In genomic region chr1:153764136-153764535, GRCm38 (mm10) we compare ENCODE assay signal across 27 mouse cellular contexts.
"Had no signal": no experiment of that assay in that cellular context is flagged by ENCODE, and none has a peak within 500 bp of the region (broad histone marks: within the 10 kb centered on the region; RNA-seq: fewer than 3 reads in every experiment).

No protein-coding gene starts in this region.

- DNase-seq: gastrocnemius, postnatal 14 days; gastrocnemius, postnatal 36 days; heart, adult 11 months; heart, adult 2 months; heart, postnatal 14 days; heart, postnatal 36 days; kidney, adult 11 months; kidney, adult 2 months; kidney, adult 9 months; kidney, postnatal 14 days; kidney, postnatal 36 days; liver; liver, embryonic 13.5 days; liver, postnatal 0 days had no signal

- H3K27me3 ChIP-seq: heart, embryonic 13.5 days; heart, embryonic 15.5 days; hindbrain, embryonic 13.5 days; hindbrain, embryonic 15.5 days; kidney, embryonic 15.5 days; limb, embryonic 12.5 days; liver, embryonic 13.5 days; liver, embryonic 15.5 days had no signal

- H3K9ac ChIP-seq: heart, embryonic 13.5 days; heart, embryonic 15.5 days; hindbrain, embryonic 13.5 days; hindbrain, embryonic 15.5 days; kidney, embryonic 15.5 days; limb, embryonic 12.5 days; liver, embryonic 13.5 days; liver, embryonic 15.5 days; liver, postnatal 0 days had no signal

- H3K9me3 ChIP-seq: heart, embryonic 13.5 days; heart, embryonic 15.5 days; hindbrain, embryonic 13.5 days; hindbrain, embryonic 15.5 days; kidney, embryonic 15.5 days; limb, embryonic 10.5 days; limb, embryonic 12.5 days; liver, embryonic 13.5 days; liver, embryonic 15.5 days had no signal

- H3K4me2 ChIP-seq: heart, embryonic 11.5 days; heart, embryonic 13.5 days; heart, embryonic 15.5 days; hindbrain, embryonic 13.5 days; hindbrain, embryonic 15.5 days; kidney, embryonic 15.5 days; limb, embryonic 12.5 days; liver, embryonic 11.5 days; liver, embryonic 13.5 days; liver, embryonic 15.5 days had no signal

- H3K4me1 ChIP-seq: hindbrain, embryonic 13.5 days; hindbrain, embryonic 15.5 days; kidney, embryonic 15.5 days; limb, embryonic 10.5 days; limb, embryonic 12.5 days; liver, embryonic 15.5 days had no signal

- H3K4me3 ChIP-seq: heart, adult 2 months; heart, embryonic 13.5 days; heart, embryonic 15.5 days; hindbrain, embryonic 13.5 days; hindbrain, embryonic 15.5 days; kidney, embryonic 15.5 days; left cerebral cortex, adult 2 months; limb, embryonic 10.5 days; limb, embryonic 12.5 days; liver, embryonic 13.5 days; liver, embryonic 15.5 days had no signal

- H3K27ac ChIP-seq: heart, adult 2 months; heart, embryonic 13.5 days; heart, embryonic 15.5 days; hindbrain, embryonic 13.5 days; hindbrain, embryonic 15.5 days; hindbrain, postnatal 0 days; kidney, embryonic 15.5 days; kidney, postnatal 0 days; left cerebral cortex, adult 2 months; limb, embryonic 10.5 days; limb, embryonic 12.5 days; liver, embryonic 13.5 days; liver, embryonic 15.5 days had no signal

- H3K36me3 ChIP-seq: kidney, embryonic 15.5 days; limb, embryonic 10.5 days had no signal

- ATAC-seq: hindbrain, postnatal 0 days; liver, postnatal 0 days had no signal
